Mouse (Mus musculus): ENCODE results near the gene Chmp4b.

DNA sequence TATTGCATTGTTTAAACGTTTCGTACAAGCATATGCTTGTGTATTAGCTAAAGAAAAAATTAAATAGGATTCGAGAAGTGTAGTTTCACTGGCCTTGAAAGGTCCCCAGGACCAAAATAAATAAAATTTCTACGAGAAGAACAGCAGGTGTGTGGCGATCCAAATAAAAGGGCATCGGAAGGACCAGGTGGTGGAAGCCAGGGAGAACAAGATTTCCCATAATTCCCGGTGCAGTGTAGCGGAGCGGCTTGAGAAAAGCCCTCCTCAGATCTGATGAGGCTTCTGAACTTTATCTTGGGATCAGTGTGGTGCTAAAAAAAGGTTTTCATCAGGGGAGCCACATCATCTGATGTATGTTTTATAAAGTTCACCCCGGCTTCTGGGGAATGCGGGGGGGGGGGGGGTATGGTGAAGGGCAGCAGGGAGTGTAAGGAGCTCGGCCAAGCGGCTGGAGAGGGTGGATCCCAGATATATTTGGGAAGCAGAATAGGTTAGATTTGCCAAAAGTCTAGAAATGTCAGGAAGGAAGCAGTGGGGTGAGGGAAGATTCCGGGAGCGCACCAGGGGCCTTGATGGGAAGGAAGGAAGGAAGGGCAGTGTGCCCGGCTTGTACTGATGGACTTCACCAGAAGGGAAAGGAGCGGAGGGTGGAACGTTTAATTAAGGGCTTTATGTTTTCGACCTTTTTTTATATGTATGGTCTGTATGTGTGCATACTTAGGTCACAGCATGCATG lies 36.5 kb upstream of the Chmp4b start:
- TF ChIP-seq GATA1 (IDR thresholded peaks at IDR 0.05; ENCODE audit: low read length) (no peak), TAL1 (IDR thresholded peaks at IDR 0.05; ENCODE audit: low read length) (no peak)
